24 mouse cellular contexts compared by ENCODE assay signal in the genomic region with DNA sequence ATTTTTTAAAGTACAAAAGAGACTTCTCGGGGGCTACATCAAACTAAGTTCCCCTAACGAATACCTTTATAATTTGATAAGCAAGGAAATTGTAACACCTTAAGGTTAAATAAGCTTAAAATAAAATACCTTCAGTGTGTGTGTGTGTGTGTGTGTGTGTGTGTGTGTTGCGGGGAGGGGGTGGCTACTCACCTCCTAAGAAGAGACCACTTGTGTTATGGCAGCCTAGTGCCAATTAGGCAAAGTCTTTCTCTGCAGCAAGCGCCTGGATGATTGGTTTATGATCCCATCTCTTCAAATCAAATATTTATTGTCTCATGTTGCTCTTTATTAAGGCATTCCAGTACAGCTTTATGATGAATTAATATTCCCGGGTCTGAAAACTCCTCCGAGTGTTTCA.
"Had no signal": no experiment of that assay in that cellular context is flagged by ENCODE, and none has a peak within 500 bp of the region (broad histone marks: within the 10 kb centered on the region; RNA-seq: fewer than 3 reads in every experiment).

No protein-coding gene starts in this region.

- ATAC-seq: forebrain, postnatal 0 days; hindbrain, embryonic 16.5 days; inflammation-experienced regulatory T-cells, adult 6 months; intestine, embryonic 15.5 days; intestine, postnatal 0 days; liver, embryonic 12.5 days had no signal

- H3K9ac ChIP-seq: forebrain, postnatal 0 days; heart, embryonic 13.5 days; heart, embryonic 15.5 days; hindbrain, embryonic 12.5 days; hindbrain, embryonic 14.5 days; intestine, embryonic 15.5 days; limb, embryonic 15.5 days; liver, embryonic 12.5 days had no signal

- H3K4me1 ChIP-seq: intestine, embryonic 15.5 days; liver, embryonic 12.5 days had no signal

- DNase-seq: forebrain, postnatal 0 days; gastrocnemius, postnatal 14 days; gastrocnemius, postnatal 36 days; heart, adult 18-20 months; heart, postnatal 14 days; heart, postnatal 36 days; kidney, adult 18-20 months; kidney, adult 8-10 months; kidney, postnatal 10 days; kidney, postnatal 25 days; kidney, postnatal 4 days had no signal

- H3K9me3 ChIP-seq: heart, embryonic 13.5 days; heart, embryonic 15.5 days; hindbrain, embryonic 12.5 days; intestine, embryonic 15.5 days; limb, embryonic 15.5 days; liver, embryonic 12.5 days had no signal

- H3K4me3 ChIP-seq: heart, embryonic 13.5 days; heart, embryonic 15.5 days; hindbrain, embryonic 12.5 days; intestine, embryonic 15.5 days; layer of hippocampus, adult 2 months; left cerebral cortex, adult 2 months; limb, embryonic 15.5 days; liver, embryonic 12.5 days had no signal

- H3K36me3 ChIP-seq: heart, embryonic 13.5 days; heart, embryonic 15.5 days; hindbrain, embryonic 12.5 days; intestine, embryonic 15.5 days; limb, embryonic 15.5 days; liver, embryonic 12.5 days had no signal

- H3K27ac ChIP-seq: heart, embryonic 13.5 days; heart, embryonic 15.5 days; hindbrain, embryonic 12.5 days; hindbrain, embryonic 14.5 days; intestine, embryonic 15.5 days; layer of hippocampus, adult 2 months; left cerebral cortex, adult 2 months; limb, embryonic 15.5 days; liver, embryonic 12.5 days had no signal

- H3K4me2 ChIP-seq: heart, embryonic 11.5 days; heart, embryonic 13.5 days; heart, embryonic 15.5 days; hindbrain, embryonic 12.5 days; hindbrain, embryonic 14.5 days; intestine, embryonic 15.5 days; limb, embryonic 15.5 days; liver, embryonic 12.5 days had no signal

- H3K27me3 ChIP-seq: heart, embryonic 13.5 days; heart, embryonic 15.5 days; hindbrain, embryonic 12.5 days; intestine, embryonic 15.5 days; limb, embryonic 15.5 days; liver, embryonic 12.5 days had no signal
